Mouse (Mus musculus) neural tube, embryonic 11.5 days (tissue): ENCODE measurements around the gene Lcp2. TPM values are rescaled to one million over a fixed set of nuclear protein-coding genes. Genes with fewer than 3 reads are reported as not detected.

Source experiments
- ATAC-seq: fragments of 200-750 bp; cut with Nextera tagmentation; 2 replicates; pipeline ENCODE4 v1.8.0; 2017; ENCODE audit warnings: moderate number of reproducible peaks, mild to moderate bottlenecking, moderate TSS enrichment, moderate library complexity; ENCODE audit not compliant: insufficient read depth, low FRiP score, low TSS enrichment
- DNase-seq: peaks from one replicate; pipeline ENCODE4 v3.0.0-alpha.2; 2015; ENCODE audit warnings: low spot score
- H3K27ac ChIP-seq: fragments of 300-500 bp; sonication (generic); 2 replicates; pipeline ENCODE4 v1.5.1; 2014; ENCODE audit warnings: low read depth, mild to moderate bottlenecking, low read length
- H3K27me3 ChIP-seq: fragments of 300-500 bp; sonication (generic); 2 replicates; pipeline ENCODE4 v1.6.1; 2014; ENCODE audit warnings: mild to moderate bottlenecking, low read length, mixed read lengths; ENCODE audit not compliant: control insufficient read depth, insufficient read depth
- H3K36me3 ChIP-seq: fragments of 300-500 bp; sonication (generic); 2 replicates; pipeline ENCODE4 v1.6.1; 2014; ENCODE audit warnings: mild to moderate bottlenecking, low read length, moderate library complexity, mixed read lengths; ENCODE audit not compliant: control insufficient read depth, insufficient read depth
- H3K4me1 ChIP-seq: fragments of 300-500 bp; sonication (generic); 2 replicates; pipeline ENCODE4 v1.6.1; 2014; ENCODE audit warnings: low read length, mixed read lengths; ENCODE audit not compliant: control insufficient read depth, insufficient read depth
- H3K4me2 ChIP-seq: fragments of 300-500 bp; sonication (generic); 2 replicates; pipeline ENCODE4 v1.6.1; 2014; ENCODE audit warnings: low read depth, mild to moderate bottlenecking, moderate library complexity
- H3K4me3 ChIP-seq: fragments of 300-500 bp; sonication (generic); 2 replicates; pipeline ENCODE4 v1.5.1; 2014; ENCODE audit warnings: low read depth, low read length
- H3K9ac ChIP-seq: fragments of 300-500 bp; sonication (generic); 2 replicates; pipeline ENCODE4 v1.6.1; 2014; ENCODE audit warnings: mild to moderate bottlenecking, low read length
- H3K9me3 ChIP-seq: fragments of 300-500 bp; sonication (generic); 2 replicates; pipeline ENCODE4 v1.6.1; 2016; ENCODE audit warnings: low read length; ENCODE audit not compliant: control insufficient read depth
- WGBS: fragments of 180-500 bp; shearing (Covaris S2); extraction: QIAGEN DNeasy Blood & Tissue Kit; methylation state at CpG from one replicate; pipeline ENCODE4 v1.1.7; 2014; 5-methylcytosine and 5-hydroxymethylcytosine counted together
- polyA plus RNA-seq: library from polyadenylated mRNA; unstranded; fragments of >200 nt; fragmentation: Nextera tagmentation; extraction: Ambion mirVana; gene quantifications from 2 replicates; pipeline ENCODE4 v1.2.1, GENCODE M21; 2014

Lcp2 gene
- polyA plus RNA-seq, 1 experiment from 2014 or later = 2.2 TPM

GRCm38 (mm10) chr11:34034794-34035193, 11.9 kb upstream of the Lcp2 start:
- DNase-seq (no peak), ATAC-seq (no peak)
- WGBS = 79% methylated on average over 2 of the region's 2 CpGs
- H3K4me1 ChIP-seq = no peaks in the 10 kb centered on the region
- no peak overlapping the region for H3K9ac ChIP-seq
- H3K36me3 ChIP-seq = no peaks in the 10 kb centered on the region
- H3K27me3 ChIP-seq = no peaks in the 10 kb centered on the region
- H3K9me3 ChIP-seq = no peaks in the 10 kb centered on the region
- no peak overlapping the region for H3K4me2 ChIP-seq
- no peak overlapping the region for H3K4me3 ChIP-seq
- no peak overlapping the region for H3K27ac ChIP-seq

- Histone ChIP-seq H3K9ac (no peak overlapping the region), H3K4me3 (no peak overlapping the region), H3K27me3 (no peaks in the 10 kb centered on the region), H3K9me3 (no peaks in the 10 kb centered on the region), H3K4me2 (no peak overlapping the region), H3K36me3 (no peaks in the 10 kb centered on the region), H3K4me1 (no peaks in the 10 kb centered on the region), H3K27ac (no peak overlapping the region)
- WGBS = 84% methylated on average over 5 of the region's 5 CpGs
- no peak for DNase-seq
- no peak for ATAC-seq
Measured at GRCm38 (mm10) chr11:34035909-34036658, 10.6 kb upstream of the Lcp2 start.

GRCm38 (mm10) chr11:34040061-34040460, 6.7 kb upstream of the Lcp2 start:
- Histone ChIP-seq H3K4me2 (no peak overlapping the region), H3K9me3 (no peaks in the 10 kb centered on the region), H3K9ac (no peak overlapping the region), H3K27me3 (no peaks in the 10 kb centered on the region), H3K4me3 (no peak overlapping the region), H3K27ac (no peak overlapping the region), H3K36me3 (no peaks in the 10 kb centered on the region), H3K4me1 (no peaks in the 10 kb centered on the region)
- ATAC-seq (no peak), DNase-seq (no peak)
- 86% methylated on average over 5 of the region's 5 CpGs for WGBS

GRCm38 (mm10) chr11:34042808-34043207, 3.9 kb upstream of the Lcp2 start:
- 82% methylated on average over 1 of the region's 1 CpGs for WGBS
- no peak for ATAC-seq

GRCm38 (mm10) chr11:34047542-34047937, 820 bp downstream of the Lcp2 start:
- Histone ChIP-seq H3K9me3 (no peaks in the 10 kb centered on the region), H3K27ac (no peak overlapping the region), H3K4me3 (no peak overlapping the region), H3K4me1 (no peaks in the 10 kb centered on the region), H3K9ac (no peak overlapping the region), H3K27me3 (no peaks in the 10 kb centered on the region), H3K4me2 (no peak overlapping the region), H3K36me3 (no peaks in the 10 kb centered on the region)
- DNase-seq = no peak
- no peak for ATAC-seq
- WGBS = 90% methylated on average over 5 of the region's 5 CpGs

More at GRCm38 (mm10) chr11:34042808-34043207, 3.9 kb upstream of the Lcp2 start:
- Histone ChIP-seq H3K4me2 (no peak overlapping the region), H3K9me3 (no peaks in the 10 kb centered on the region), H3K27ac (no peak overlapping the region), H3K27me3 (no peaks in the 10 kb centered on the region), H3K4me1 (no peaks in the 10 kb centered on the region), H3K36me3 (no peaks in the 10 kb centered on the region), H3K9ac (no peak overlapping the region), H3K4me3 (no peak overlapping the region)
- DNase-seq = no peak

GRCm38 (mm10) chr11:34048375-34049124, 1.8 kb downstream of the Lcp2 start:
- Histone ChIP-seq H3K9ac (no peak overlapping the region), H3K9me3 (no peaks in the 10 kb centered on the region), H3K4me2 (no peak overlapping the region), H3K27me3 (no peaks in the 10 kb centered on the region), H3K4me3 (no peak overlapping the region), H3K4me1 (no peaks in the 10 kb centered on the region), H3K36me3 (no peaks in the 10 kb centered on the region), H3K27ac (no peak overlapping the region)
- no peak for ATAC-seq
- no peak for DNase-seq
- 89% methylated on average over 8 of the region's 8 CpGs for WGBS

GRCm38 (mm10) chr11:34049125-34049379, 2.3 kb downstream of the Lcp2 start:
- no peak for ATAC-seq
- H3K36me3 ChIP-seq = no peaks in the 10 kb centered on the region
- no peak overlapping the region for H3K4me3 ChIP-seq
- no peak for DNase-seq
- H3K27ac ChIP-seq = no peak overlapping the region
- H3K4me1 ChIP-seq = no peaks in the 10 kb centered on the region
- 90% methylated on average over 1 of the region's 1 CpGs for WGBS
- H3K27me3 ChIP-seq = no peaks in the 10 kb centered on the region
- H3K4me2 ChIP-seq = no peak overlapping the region
- no peak overlapping the region for H3K9ac ChIP-seq
- no peaks in the 10 kb centered on the region for H3K9me3 ChIP-seq

GRCm38 (mm10) chr11:34050063-34050462, 3.3 kb downstream of the Lcp2 start:
- DNase-seq = no peak
- Histone ChIP-seq H3K4me1 (no peaks in the 10 kb centered on the region), H3K27ac (no peak overlapping the region), H3K36me3 (no peaks in the 10 kb centered on the region), H3K4me2 (no peak overlapping the region), H3K9me3 (no peaks in the 10 kb centered on the region), H3K9ac (no peak overlapping the region), H3K27me3 (no peaks in the 10 kb centered on the region), H3K4me3 (no peak overlapping the region)
- WGBS = 81% methylated on average over 1 of the region's 1 CpGs
- ATAC-seq = no peak

GRCm38 (mm10) chr11:34050643-34051042, 3.9 kb downstream of the Lcp2 start:
- 73% methylated on average over 2 of the region's 2 CpGs for WGBS
- no peak overlapping the region for H3K9ac ChIP-seq

More at GRCm38 (mm10) chr11:34050643-34051042, 3.9 kb downstream of the Lcp2 start:
- Histone ChIP-seq H3K4me1 (no peaks in the 10 kb centered on the region), H3K4me2 (no peak overlapping the region), H3K36me3 (no peaks in the 10 kb centered on the region), H3K27me3 (no peaks in the 10 kb centered on the region), H3K4me3 (no peak overlapping the region), H3K9me3 (no peaks in the 10 kb centered on the region), H3K27ac (no peak overlapping the region)
- DNase-seq (no peak), ATAC-seq (no peak)
